Mouse (Mus musculus) kidney, adult 2 months (tissue): ENCODE measurements around the gene Glyat. TPM values are rescaled to one million over a fixed set of nuclear protein-coding genes. Genes with fewer than 3 reads are reported as not detected.

Source experiments
- DNase-seq: peaks from one replicate; pipeline ENCODE4 v3.0.0; 2021
- H3K27ac ChIP-seq: fragments of 200-500 bp; 2 replicates; pipeline ENCODE4 v1.5.1; 2012; ENCODE audit warnings: low read depth, low read length, control low read depth, inconsistent platforms; ENCODE audit not compliant: insufficient read depth
- H3K27me3 ChIP-seq: fragments of 200-500 bp; replicated peaks from 2 replicates; pipeline ENCODE4 v1.6.1; 2012; ENCODE audit warnings: mild to moderate bottlenecking, moderate library complexity, low read length, inconsistent platforms; ENCODE audit not compliant: control insufficient read depth, insufficient read depth
- H3K36me3 ChIP-seq: fragments of 200-500 bp; 2 replicates; pipeline ENCODE4 v1.6.1; 2012; ENCODE audit warnings: mild to moderate bottlenecking, moderate library complexity, low read length, inconsistent platforms; ENCODE audit not compliant: control insufficient read depth, insufficient read depth
- H3K4me1 ChIP-seq: fragments of 200-500 bp; 2 replicates; pipeline ENCODE4 v1.6.1; 2011; ENCODE audit warnings: low read length; ENCODE audit not compliant: control insufficient read depth, insufficient read depth
- H3K4me3 ChIP-seq: fragments of 200-500 bp; 2 replicates; pipeline ENCODE4 v1.5.1; 2011; ENCODE audit warnings: mild to moderate bottlenecking, low read depth, low read length, control low read depth; ENCODE audit not compliant: insufficient read depth
- CTCF ChIP-seq: fragments of 200-500 bp; conservative IDR thresholded peaks from 2 replicates; pipeline ENCODE4 v1.5.1; 2011; ENCODE audit warnings: low read depth, mild to moderate bottlenecking, control low read depth, low read length, moderate library complexity, mixed read lengths; ENCODE audit not compliant: insufficient read depth, insufficient read length
- POLR2A ChIP-seq: fragments of 200-500 bp; IDR thresholded peaks from one replicate; pipeline ENCODE4 v1.6.1; 2011; ENCODE audit warnings: low read depth, low read length, control low read depth
- WGBS: fragments of 180-500 bp; shearing (Covaris S2); methylation state at CpG from one replicate; pipeline ENCODE4 v1.1.7; 2018; 5-methylcytosine and 5-hydroxymethylcytosine counted together
- polyA plus RNA-seq: library from polyadenylated mRNA; depleted of rRNA; stranded (reverse); fragments of >200 nt; gene quantifications from 2 replicates; pipeline ENCODE4 v1.2.3, GENCODE M21; 2012; rRNA removed

The Glyat gene
- polyA plus RNA-seq, 1 experiment = 191 TPM

- H3K4me3 ChIP-seq = no peak within 1 kb of the TSS
- TF ChIP-seq CTCF = no peak
- no peak for TF ChIP-seq POLR2A
- H3K27me3 ChIP-seq = no peaks in the 10 kb centered on the region
- no peaks in the 10 kb centered on the region for H3K36me3 ChIP-seq
- 50% methylated on average over 3 of the region's 3 CpGs for WGBS
- H3K27ac ChIP-seq = peak within 1 kb of the TSS; percentile 68; the same call in 1 of the 2 replicates
- peak; percentile 55 for DNase-seq
- H3K4me1 ChIP-seq = no peaks in the 10 kb centered on the region; the same call in 1 of the 2 replicates
These were observed 44.7 kb downstream of the Glyat start, which contains the start of gene Olfr1443 for GRCm38 (mm10) chr19:12677812-12678211. TSS of gene Olfr1443 (plus strand) at chr19:12678112.

DNA sequence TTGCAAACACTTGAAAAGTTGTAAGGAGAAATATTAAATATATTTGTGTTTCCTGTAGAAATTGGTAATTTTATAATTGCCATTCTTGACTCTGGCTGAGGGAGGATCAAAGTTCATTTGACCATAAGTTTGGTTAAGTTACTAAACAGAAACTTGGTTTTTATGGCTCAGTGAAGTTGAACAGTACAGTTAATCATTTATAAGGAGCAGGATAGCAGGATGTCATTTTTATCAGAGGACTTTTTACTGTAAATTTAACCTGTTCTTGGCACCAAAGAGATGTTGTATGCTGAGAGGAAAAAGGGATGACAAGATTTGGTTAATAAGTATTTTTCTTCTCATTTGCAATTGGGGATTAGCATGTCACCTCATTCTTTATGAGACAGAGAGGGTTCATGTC is 51.5 kb downstream of the Glyat start:
- H3K27me3 ChIP-seq = no peaks in the 10 kb centered on the region
- peaks cover 3% of the 10 kb centered on the region; the same call in 1 of the 2 replicates for H3K4me1 ChIP-seq
- no peak overlapping the region for H3K27ac ChIP-seq
- H3K4me3 ChIP-seq = no peak overlapping the region
- TF ChIP-seq CTCF (no peak), POLR2A (no peak)
- DNase-seq = peak; percentile 84
- H3K36me3 ChIP-seq = no peaks in the 10 kb centered on the region

- Histone ChIP-seq H3K4me1 (peaks cover 3% of the 10 kb centered on the region; the same call in 1 of the 2 replicates), H3K36me3 (no peaks in the 10 kb centered on the region), H3K27me3 (no peaks in the 10 kb centered on the region), H3K27ac (no peak overlapping the region), H3K4me3 (no peak overlapping the region)
- TF ChIP-seq CTCF (no peak), POLR2A (no peak)
- DNase-seq = peak; percentile 64
These were observed 52.1 kb downstream of the Glyat start for GRCm38 (mm10) chr19:12685231-12685630.

DNA sequence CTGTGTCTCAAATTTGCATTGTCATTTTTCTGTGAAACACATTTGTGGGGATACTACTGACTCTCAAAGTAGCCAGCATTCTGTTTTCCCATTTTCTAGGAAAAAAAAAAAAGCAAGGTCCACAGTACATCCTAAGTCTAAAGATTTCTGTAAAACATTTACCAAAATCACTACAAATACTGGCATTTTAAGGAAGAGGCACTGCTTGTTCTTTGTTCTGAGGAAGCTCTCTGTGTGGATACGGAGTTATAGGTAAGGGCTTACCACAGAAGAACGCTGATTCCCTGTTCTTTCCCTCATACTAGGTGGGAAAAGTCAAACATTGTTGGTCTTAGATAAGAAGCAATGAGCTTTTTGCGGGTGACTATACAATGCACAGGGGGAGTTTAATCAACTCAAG is 62.5 kb downstream of the Glyat start, which contains the start of gene Keg1:
Keg1 (plus strand) TSS at position 197 of the 400 bp plus-strand sequence.
- 42% methylated on average over 3 of the region's 3 CpGs for WGBS
- TF ChIP-seq CTCF = no peak
- TF ChIP-seq POLR2A = peak; percentile 38
- no peaks in the 10 kb centered on the region for H3K27me3 ChIP-seq
- no peaks in the 10 kb centered on the region for H3K36me3 ChIP-seq
- H3K4me3 ChIP-seq = peak within 1 kb of the TSS; percentile 51
- H3K27ac ChIP-seq = peak within 1 kb of the TSS; percentile 98
- H3K4me1 ChIP-seq = peaks cover 7% of the 10 kb centered on the region; the same call in 1 of the 2 replicates
- peak; percentile 91 for DNase-seq

DNA sequence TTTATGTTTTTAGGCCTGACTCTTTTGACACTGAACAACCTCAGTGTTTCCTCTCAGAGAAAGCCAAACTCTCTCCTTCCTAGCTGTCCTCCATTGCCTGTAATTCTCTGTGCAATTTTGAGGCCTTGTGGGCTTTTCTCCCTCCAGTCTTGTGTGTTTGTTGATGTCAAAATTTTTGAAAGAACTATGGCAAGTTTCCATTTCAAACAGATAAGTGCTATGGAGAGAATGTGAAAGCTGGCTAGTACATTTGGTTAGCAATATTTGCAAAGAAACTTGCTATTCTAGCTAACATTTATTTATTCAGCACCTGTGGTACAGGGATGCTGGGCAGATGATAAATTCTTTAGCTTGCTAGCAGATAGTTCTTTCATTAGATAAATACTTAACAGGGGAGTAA is 63.1 kb downstream of the Glyat start:
- Histone ChIP-seq H3K4me3 (peak overlapping the region; percentile 51), H3K4me1 (peaks cover 5% of the 10 kb centered on the region; the same call in 1 of the 2 replicates), H3K27me3 (no peaks in the 10 kb centered on the region), H3K36me3 (no peaks in the 10 kb centered on the region), H3K27ac (peak overlapping the region; percentile 98)
- DNase-seq = no peak
- TF ChIP-seq CTCF (no peak), POLR2A (peak; percentile 5)

Other genes starting within 250 kb of the Glyat start
- not detected in 2 replicates for gene Olfr1440, start 246.0 kb upstream of the Glyat start, polyA plus RNA-seq
- gene Olfr1441, start 215.9 kb upstream of the Glyat start, polyA plus RNA-seq = not detected in 2 replicates
- gene Pfpl, start 205.4 kb upstream of the Glyat start, polyA plus RNA-seq = not detected in 2 replicates
- 3.8 and 7.4 TPM in 2 replicates for gene Mpeg1, start 172.5 kb upstream of the Glyat start, polyA plus RNA-seq
- 10.6 and 11.3 TPM in 2 replicates for gene Dtx4, start 131.9 kb upstream of the Glyat start, polyA plus RNA-seq
- 0.45 and 1.4 TPM in 2 replicates for gene Fam111a, start 87.6 kb upstream of the Glyat start, polyA plus RNA-seq
- gene Gm4952, start 33.3 kb upstream of the Glyat start, polyA plus RNA-seq = 2.0 and 2.5 TPM in 2 replicates
- gene Olfr1442, start 37.1 kb downstream of the Glyat start, polyA plus RNA-seq = 0.11 and 0.16 TPM in 2 replicates
- not detected in 2 replicates for gene Olfr1443, start 44.8 kb downstream of the Glyat start, polyA plus RNA-seq
- gene Keg1, start 62.5 kb downstream of the Glyat start, polyA plus RNA-seq = 1,454 and 1,674 TPM in 2 replicates
- gene Cntf, start 132.3 kb downstream of the Glyat start, polyA plus RNA-seq = 2.9 and 3.6 TPM in 2 replicates
- gene Zfp91, start 162.8 kb downstream of the Glyat start, polyA plus RNA-seq = 15.7 and 17.7 TPM in 2 replicates
- gene Lpxn, start 162.9 kb downstream of the Glyat start, polyA plus RNA-seq = 1.8 and 3.2 TPM in 2 replicates
- gene Gm5244, start 213.4 kb downstream of the Glyat start, polyA plus RNA-seq = not detected in 2 replicates
- not detected in 2 replicates for gene Olfr1444, start 224.0 kb downstream of the Glyat start, polyA plus RNA-seq